Comparison of ENCODE assay signal across 7 mouse cellular contexts in genomic region chr2:165888396-165888795, GRCm38 (mm10). TPM values are rescaled to one million over a fixed set of nuclear protein-coding genes. Genes with fewer than 3 reads are reported as not detected.
DNase-seq lines count a peak whose midpoint lies in the region; ATAC-seq and TF ChIP-seq lines count a peak whose summit lies in the region.

No protein-coding gene starts in this region.

- no peaks in the 10 kb centered on the region for H3K9me3 ChIP-seq in forebrain, embryonic 14.5 days (replicated peaks; ENCODE audit: control insufficient read depth, low read length)
- no peaks in the 10 kb centered on the region for H3K9me3 ChIP-seq in hindbrain, embryonic 11.5 days (ENCODE audit: control insufficient read depth, low read length)
- H3K9me3 ChIP-seq in megakaryocyte, embryonic 14.5 days = no peaks in the 10 kb centered on the region

- DNase-seq in T-cell, adult 2 months (ENCODE audit: low spot score) = peak; percentile 30
- DNase-seq in c-Kit-positive CD71-positive TER-119-positive erythroid progenitor cells, embryonic 14.5 days (ENCODE audit: low spot score) = peak; percentile 93
- peak; percentile 94 for DNase-seq in forebrain, embryonic 14.5 days (ENCODE audit: low spot score)
- DNase-seq in hindbrain, embryonic 11.5 days (ENCODE audit: low spot score) = peak; percentile 81
- DNase-seq in left cerebral cortex, adult 2 months (ENCODE audit: extremely low spot score in 1 of 2, low spot score in 2 of 2) = peak; percentile 72 to 77
- peak; percentile 80 for DNase-seq in right cerebral cortex, postnatal 4 days

- no peak for TF ChIP-seq CTCF in left cerebral cortex, adult 2 months (IDR thresholded peaks at IDR 0.05)

- H3K9ac ChIP-seq in forebrain, embryonic 14.5 days (ENCODE audit: low read length) = peak overlapping the region; percentile 44
- H3K9ac ChIP-seq in hindbrain, embryonic 11.5 days (ENCODE audit: low read depth, low read length) = peak overlapping the region; percentile 50

- H3K4me3 ChIP-seq in forebrain, embryonic 14.5 days (ENCODE audit: low read depth, low read length) = no peak overlapping the region
- no peak overlapping the region for H3K4me3 ChIP-seq in hindbrain, embryonic 11.5 days (ENCODE audit: low read depth, low read length)
- H3K4me3 ChIP-seq in left cerebral cortex, adult 2 months = no peak overlapping the region
- peak overlapping the region; percentile 89 for H3K4me3 ChIP-seq in megakaryocyte, embryonic 14.5 days (replicated peaks)

- peak; percentile 36 for ATAC-seq in forebrain, embryonic 14.5 days
- peak; percentile 18; the same call in 1 of the 2 replicates for ATAC-seq in hindbrain, embryonic 11.5 days (ENCODE audit: low FRiP score)

- peak overlapping the region; percentile 14; the same call in 1 of the 2 replicates for H3K4me2 ChIP-seq in forebrain, embryonic 14.5 days (ENCODE audit: low read length)
- no peak overlapping the region for H3K4me2 ChIP-seq in hindbrain, embryonic 11.5 days (replicated peaks; ENCODE audit: low read depth, low read length)

- H3K4me1 ChIP-seq in forebrain, embryonic 14.5 days (ENCODE audit: control insufficient read depth, insufficient read depth, low read length) = peaks cover 57% of the 10 kb centered on the region
- H3K4me1 ChIP-seq in hindbrain, embryonic 11.5 days (replicated peaks; ENCODE audit: control insufficient read depth, insufficient read depth, low read length) = peaks cover 48% of the 10 kb centered on the region
- peaks cover 80% of the 10 kb centered on the region for H3K4me1 ChIP-seq in megakaryocyte, embryonic 14.5 days

- H3K27me3 ChIP-seq in forebrain, embryonic 14.5 days (replicated peaks; ENCODE audit: control insufficient read depth, insufficient read depth, low read length) = no peaks in the 10 kb centered on the region
- no peaks in the 10 kb centered on the region for H3K27me3 ChIP-seq in hindbrain, embryonic 11.5 days (ENCODE audit: control insufficient read depth, insufficient read depth, low read length)
- H3K27me3 ChIP-seq in megakaryocyte, embryonic 14.5 days (replicated peaks) = no peaks in the 10 kb centered on the region

- intact Hi-C loops in left cerebral cortex, adult 2 months (cut with DNase I) = no loop called here

- WGBS in forebrain, embryonic 14.5 days = 9% methylated on average over 13 of the region's 13 CpGs
- 16% methylated on average over 13 of the region's 13 CpGs for WGBS in hindbrain, embryonic 11.5 days

- H3K36me3 ChIP-seq in forebrain, embryonic 14.5 days (ENCODE audit: control insufficient read depth, insufficient read depth, low read length) = no peaks in the 10 kb centered on the region
- no peaks in the 10 kb centered on the region for H3K36me3 ChIP-seq in hindbrain, embryonic 11.5 days (ENCODE audit: control insufficient read depth, insufficient read depth, low read length)
- no peaks in the 10 kb centered on the region for H3K36me3 ChIP-seq in megakaryocyte, embryonic 14.5 days (replicated peaks; ENCODE audit: low read length)

- peak overlapping the region; percentile 100 for H3K27ac ChIP-seq in forebrain, embryonic 14.5 days (ENCODE audit: low read depth, low read length)
- H3K27ac ChIP-seq in hindbrain, embryonic 11.5 days (ENCODE audit: low read depth, low read length) = peak overlapping the region; percentile 100
- H3K27ac ChIP-seq in left cerebral cortex, adult 2 months = peak overlapping the region; percentile 100

RNA-seq across cellular contexts. Expression of gene Zmynd8, which starts 10.4 kb away (rescaled TPM):
- polyA plus RNA-seq in forebrain, embryonic 14.5 days (2014; fragmentation: Nextera tagmentation; extraction: Ambion mirVana) = 43.3 and 58.0 TPM in 2 replicates
- 41.9 and 52.9 TPM in 2 replicates for polyA plus RNA-seq in hindbrain, embryonic 11.5 days (2014; fragmentation: Nextera tagmentation; extraction: Ambion mirVana)
- total RNA-seq in left cerebral cortex, adult 2 months (2021) = 100 to 1,000 TPM; 182 to 188 TPM
- 41.0 and 57.7 TPM in 2 replicates for polyA plus RNA-seq in megakaryocyte, embryonic 14.5 days (2012; ENCODE audit: insufficient read depth, low replicate concordance)

Comparison
In these comparisons a context has a peak if more than half of its experiments do, and no peak if none do; other contexts are left out.
1. DNase-seq: peak in every context shown above with its lines; median percentile 94 in forebrain, embryonic 14.5 days; 93 in c-Kit-positive CD71-positive TER-119-positive erythroid progenitor cells, embryonic 14.5 days; 81 in hindbrain, embryonic 11.5 days; 80 in right cerebral cortex, postnatal 4 days; 74 in left cerebral cortex, adult 2 months; 30 in T-cell, adult 2 months.